Mouse (Mus musculus) embryonic facial prominence, embryonic 14.5 days (tissue): ENCODE results near the gene Hmx2. TPM values are rescaled to one million over a fixed set of nuclear protein-coding genes. Genes with fewer than 3 reads are reported as not detected.

ENCODE experiments used
- polyA plus RNA-seq: library from polyadenylated mRNA; unstranded; fragments of >200 nt; fragmentation: Nextera tagmentation; extraction: Ambion mirVana; gene quantifications from 2 replicates; pipeline ENCODE4 v1.2.1, GENCODE M21; 2014

Gene Hmx2
- polyA plus RNA-seq, 1 experiment from 2014 or later, result 0.17 TPM

Other genes starting within 250 kb of the Hmx2 start
- gene Cuzd1, start 226.5 kb upstream of the Hmx2 start, polyA plus RNA-seq, result 0.17 TPM in 1 of 2 replicates, not detected in the other
- gene Fam24b, start 219.3 kb upstream of the Hmx2 start, polyA plus RNA-seq, result not detected in 2 replicates
- 0.31 TPM in 1 of 2 replicates, not detected in the other for gene Fam24a, start 214.9 kb upstream of the Hmx2 start, polyA plus RNA-seq
- 21.9 and 25.6 TPM in 2 replicates for gene 2310057M21Rik, start 186.0 kb upstream of the Hmx2 start, polyA plus RNA-seq
- 60.3 and 62.9 TPM in 2 replicates for gene Pstk, start 177.6 kb upstream of the Hmx2 start, polyA plus RNA-seq
- gene Ikzf5, start 138.3 kb upstream of the Hmx2 start, polyA plus RNA-seq, result 15.3 and 16.5 TPM in 2 replicates
- gene Acadsb, start 138.2 kb upstream of the Hmx2 start, polyA plus RNA-seq, result 91.3 and 109 TPM in 2 replicates
- gene Hmx3, start 5.9 kb upstream of the Hmx2 start, polyA plus RNA-seq, result 0.26 and 0.37 TPM in 2 replicates
- gene Bub3, start 11.4 kb downstream of the Hmx2 start, polyA plus RNA-seq, result 157 and 183 TPM in 2 replicates